Mouse (Mus musculus): ENCODE data around the gene Adcy9. TPM values are rescaled to one million over a fixed set of nuclear protein-coding genes. Genes with fewer than 3 reads are reported as not detected.

Gene Adcy9
- polyA plus RNA-seq, 1 experiment from 2014 or later: 2.8 TPM

DNA sequence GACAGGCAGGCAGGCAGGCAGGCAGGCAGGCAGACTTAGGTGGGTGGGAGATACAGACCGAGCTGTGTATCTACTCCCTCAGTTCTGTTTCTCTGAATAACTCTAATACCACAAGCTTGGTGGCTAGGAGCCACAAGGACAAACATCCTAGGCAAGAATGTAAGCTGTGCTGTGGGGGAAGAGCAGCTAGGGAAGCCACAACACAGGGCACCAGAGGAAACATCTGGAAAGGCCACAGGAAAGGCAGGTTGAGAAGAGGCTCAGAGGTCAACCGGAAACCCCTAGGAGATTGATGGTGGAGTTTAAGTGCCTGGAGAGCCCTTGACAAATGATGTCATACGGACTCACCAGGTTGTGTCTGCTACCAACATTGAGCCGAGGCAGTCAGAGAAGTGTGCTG is 16.4 kb upstream of the Adcy9 start:
- no peak overlapping the region for H3K9ac ChIP-seq
- no peak for ATAC-seq (ENCODE audit: low FRiP score)
- H3K9me3 ChIP-seq (replicated peaks): no peaks in the 10 kb centered on the region
- H3K36me3 ChIP-seq: no peaks in the 10 kb centered on the region
- H3K27ac ChIP-seq: no peak overlapping the region
- no peaks in the 10 kb centered on the region for H3K27me3 ChIP-seq
- H3K4me1 ChIP-seq: no peaks in the 10 kb centered on the region; the same call in 1 of the 2 replicates
- 74% methylated on average over 4 of the region's 4 CpGs for WGBS
- H3K4me3 ChIP-seq: no peak overlapping the region
- H3K4me2 ChIP-seq (replicated peaks): no peak overlapping the region

DNA sequence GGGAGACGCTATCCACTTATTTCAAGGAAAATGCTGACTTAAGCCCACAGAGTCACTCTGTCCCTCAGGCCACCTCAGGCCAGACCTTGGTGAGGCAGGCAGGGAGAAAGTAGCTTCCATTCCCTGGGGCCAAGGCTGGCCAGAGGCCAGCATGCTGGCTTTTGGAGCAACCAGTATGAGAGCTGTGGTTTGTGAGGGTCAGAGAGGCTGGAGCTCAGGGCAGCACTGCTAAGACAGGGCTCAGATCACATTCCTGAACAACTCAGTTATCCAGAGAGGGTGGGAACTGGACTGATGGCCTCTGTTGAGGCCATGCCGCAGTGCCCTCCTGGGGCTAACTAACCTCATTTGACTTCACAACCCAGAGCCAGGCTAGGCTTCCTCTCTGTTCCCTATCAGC is 15.1 kb upstream of the Adcy9 start:
- no peak for ATAC-seq (ENCODE audit: low FRiP score)
- Histone ChIP-seq H3K36me3 (no peaks in the 10 kb centered on the region), H3K4me1 (no peaks in the 10 kb centered on the region; the same call in 1 of the 2 replicates), H3K27ac (no peak overlapping the region), H3K4me2 (replicated peaks) (no peak overlapping the region), H3K9me3 (replicated peaks) (no peaks in the 10 kb centered on the region), H3K27me3 (no peaks in the 10 kb centered on the region), H3K4me3 (no peak overlapping the region), H3K9ac (no peak overlapping the region)
- 83% methylated on average over 2 of the region's 2 CpGs for WGBS

DNA sequence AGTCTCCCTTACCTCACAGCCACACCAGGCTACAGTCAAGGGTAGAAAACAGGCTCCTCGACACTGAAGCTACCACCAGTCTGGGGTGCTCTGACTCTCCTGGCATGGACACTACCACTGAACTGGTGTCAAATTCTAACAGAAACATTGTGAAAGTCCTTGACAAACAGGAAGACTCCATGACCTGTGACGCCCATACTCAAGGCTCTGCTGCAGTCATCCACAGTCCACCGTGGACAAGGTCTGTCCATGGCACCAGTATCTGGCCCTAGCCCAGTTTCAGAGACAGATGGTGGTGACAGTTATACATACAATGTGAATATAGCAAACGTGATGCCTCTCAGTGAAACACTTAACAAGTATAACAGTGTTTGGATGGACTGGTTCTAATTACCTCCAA is 11.5 kb upstream of the Adcy9 start:
- no peaks in the 10 kb centered on the region for H3K9me3 ChIP-seq (replicated peaks)
- H3K4me3 ChIP-seq: no peak overlapping the region
- H3K4me1 ChIP-seq: no peaks in the 10 kb centered on the region; the same call in 1 of the 2 replicates
- H3K36me3 ChIP-seq: no peaks in the 10 kb centered on the region
- no peak for ATAC-seq (ENCODE audit: low FRiP score)
- H3K9ac ChIP-seq: no peak overlapping the region
- no peak overlapping the region for H3K4me2 ChIP-seq (replicated peaks)
- H3K27ac ChIP-seq: no peak overlapping the region
- no peaks in the 10 kb centered on the region for H3K27me3 ChIP-seq
- 72% methylated on average over 4 of the region's 4 CpGs for WGBS

DNA sequence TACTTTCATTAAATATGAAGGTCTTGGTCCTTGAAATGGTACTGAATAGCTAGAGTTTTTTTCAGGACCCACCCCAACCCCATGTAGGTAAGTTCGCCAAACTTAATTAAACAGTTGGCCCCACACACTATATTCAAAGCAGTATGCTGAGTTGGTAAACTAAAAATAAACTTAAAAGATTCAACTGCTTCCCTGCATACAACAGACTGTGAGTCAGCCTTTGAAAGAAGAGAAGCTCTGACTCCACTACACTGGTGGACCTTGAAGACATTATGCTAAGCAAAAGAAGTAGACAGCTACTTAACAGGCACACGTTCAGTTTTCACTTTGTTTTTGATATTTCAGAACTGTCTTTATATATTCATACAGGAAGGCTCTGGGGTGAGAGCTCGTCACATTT is 10.7 kb upstream of the Adcy9 start:
- H3K36me3 ChIP-seq: no peaks in the 10 kb centered on the region
- no peak for ATAC-seq (ENCODE audit: low FRiP score)
- no peaks in the 10 kb centered on the region for H3K9me3 ChIP-seq (replicated peaks)
- H3K4me1 ChIP-seq: no peaks in the 10 kb centered on the region; the same call in 1 of the 2 replicates
- 88% methylated on average over 3 of the region's 3 CpGs for WGBS
- no peak overlapping the region for H3K27ac ChIP-seq
- no peak overlapping the region for H3K4me2 ChIP-seq (replicated peaks)
- no peak overlapping the region for H3K9ac ChIP-seq
- H3K27me3 ChIP-seq: no peaks in the 10 kb centered on the region
- H3K4me3 ChIP-seq: no peak overlapping the region

DNA sequence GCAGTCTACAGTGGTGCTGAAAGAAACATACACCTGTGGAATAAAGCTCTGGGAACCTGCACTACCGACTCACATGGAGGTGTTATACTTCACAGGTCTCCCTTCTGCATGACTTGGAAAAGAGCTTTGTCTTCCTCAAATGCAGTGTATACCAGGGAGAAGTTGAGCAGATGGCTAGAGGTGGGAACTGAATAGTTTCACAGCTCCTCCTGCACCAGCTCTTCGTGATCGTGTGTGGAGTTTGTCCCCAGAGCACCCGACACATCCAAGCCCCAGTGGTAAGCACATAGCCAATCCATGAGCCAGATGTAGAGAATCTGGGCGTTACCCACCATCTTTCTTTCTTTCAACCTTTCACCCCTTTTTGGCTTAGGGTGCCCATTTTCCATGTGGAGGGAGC is 9.9 kb upstream of the Adcy9 start:
- 80% methylated on average over 5 of the region's 5 CpGs for WGBS
- Histone ChIP-seq H3K9me3 (replicated peaks) (no peaks in the 10 kb centered on the region), H3K4me2 (replicated peaks) (no peak overlapping the region), H3K9ac (no peak overlapping the region), H3K36me3 (no peaks in the 10 kb centered on the region), H3K27ac (no peak overlapping the region), H3K27me3 (no peaks in the 10 kb centered on the region), H3K4me1 (no peaks in the 10 kb centered on the region; the same call in 1 of the 2 replicates), H3K4me3 (no peak overlapping the region)
- no peak for ATAC-seq (ENCODE audit: low FRiP score)

DNA sequence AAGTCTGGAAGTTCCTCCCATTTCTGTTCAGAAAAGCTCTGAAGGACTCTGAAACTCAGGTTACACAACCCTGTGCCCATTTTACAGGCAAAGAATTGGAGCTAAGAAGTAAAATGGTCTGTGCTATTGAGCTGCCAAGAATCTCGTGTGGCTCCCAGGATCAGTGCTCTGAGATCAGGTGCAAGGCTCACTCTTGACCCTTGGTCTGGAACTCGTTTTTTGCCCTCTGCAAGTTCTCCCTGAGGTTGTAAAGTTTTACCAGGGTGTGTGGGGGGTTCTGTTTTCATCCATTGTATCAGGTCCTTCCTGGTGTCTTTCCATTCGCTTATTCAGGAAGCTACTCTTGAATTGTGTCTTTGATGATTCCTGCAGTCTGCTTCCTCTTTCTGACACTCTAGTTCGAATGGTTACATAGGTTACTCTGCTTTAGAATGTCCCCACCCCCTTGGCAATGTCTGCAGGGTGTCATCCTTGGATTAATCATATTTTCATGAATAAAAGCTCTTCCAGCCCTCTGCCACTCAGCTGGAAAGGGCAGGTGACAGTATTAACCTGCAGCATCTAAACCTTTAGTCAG is 5.4 kb upstream of the Adcy9 start:
- Histone ChIP-seq H3K36me3 (no peaks in the 10 kb centered on the region), H3K4me3 (no peak overlapping the region), H3K4me1 (peaks cover 2% of the 10 kb centered on the region; the same call in 1 of the 2 replicates), H3K27ac (no peak overlapping the region), H3K9ac (no peak overlapping the region), H3K4me2 (replicated peaks) (no peak overlapping the region), H3K27me3 (no peaks in the 10 kb centered on the region; the same call in 1 of the 2 replicates), H3K9me3 (replicated peaks) (no peaks in the 10 kb centered on the region)
- WGBS: 52% methylated on average over 4 of the region's 4 CpGs
- no peak for ATAC-seq (ENCODE audit: low FRiP score)

DNA sequence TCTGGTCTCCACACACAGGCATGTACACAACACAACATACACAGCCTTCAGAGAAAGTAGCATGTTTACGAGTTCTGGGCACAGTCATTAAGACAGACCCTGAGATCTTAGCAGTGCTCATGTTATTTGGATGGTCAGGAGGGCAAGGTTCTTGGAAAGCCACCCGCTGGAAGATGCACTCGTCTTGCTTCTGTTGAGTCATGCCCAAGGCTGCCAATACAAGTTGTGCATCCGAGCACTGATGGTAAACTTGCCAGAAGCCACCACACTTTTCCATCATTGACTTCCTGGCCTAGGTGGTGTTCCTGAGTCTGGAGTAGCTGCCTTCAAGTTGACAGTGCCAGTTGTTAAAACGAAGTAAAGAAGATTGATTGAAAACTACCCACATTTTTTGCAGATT is 3.3 kb upstream of the Adcy9 start:
- Histone ChIP-seq H3K36me3 (no peaks in the 10 kb centered on the region), H3K27ac (no peak overlapping the region), H3K9ac (no peak overlapping the region), H3K27me3 (peaks cover 3% of the 10 kb centered on the region), H3K4me1 (peaks cover 11% of the 10 kb centered on the region), H3K4me3 (no peak overlapping the region), H3K4me2 (replicated peaks) (no peak overlapping the region), H3K9me3 (replicated peaks) (no peaks in the 10 kb centered on the region)
- 76% methylated on average over 5 of the region's 5 CpGs for WGBS
- ATAC-seq (ENCODE audit: low FRiP score): no peak

DNA sequence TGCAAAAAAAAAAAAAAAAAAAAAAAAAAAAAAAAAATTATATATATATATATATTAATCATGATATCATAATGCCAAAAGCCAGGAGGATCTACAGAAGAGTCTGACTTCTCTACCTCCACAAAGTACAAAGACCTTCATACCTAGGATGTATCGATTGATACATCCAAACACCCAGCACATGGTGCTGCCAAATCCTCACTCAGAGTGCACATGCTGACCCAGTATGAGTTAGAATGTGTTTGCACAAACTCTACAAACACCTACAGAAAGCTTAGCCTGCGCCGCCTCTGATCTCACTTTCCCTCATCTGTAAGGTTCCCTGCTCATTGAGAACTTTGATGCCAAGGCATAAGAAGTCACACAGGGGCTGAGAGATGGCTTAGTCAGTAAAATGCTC is 2.7 kb upstream of the Adcy9 start:
- H3K4me2 ChIP-seq (replicated peaks): no peak overlapping the region
- no peak for ATAC-seq (ENCODE audit: low FRiP score)
- H3K4me3 ChIP-seq: no peak overlapping the region
- H3K9ac ChIP-seq: no peak overlapping the region
- H3K27me3 ChIP-seq: peaks cover 10% of the 10 kb centered on the region
- no peaks in the 10 kb centered on the region for H3K36me3 ChIP-seq
- no peak overlapping the region for H3K27ac ChIP-seq
- peaks cover 16% of the 10 kb centered on the region for H3K4me1 ChIP-seq
- 96% methylated on average over 3 of the region's 3 CpGs for WGBS
- no peaks in the 10 kb centered on the region for H3K9me3 ChIP-seq (replicated peaks)

DNA sequence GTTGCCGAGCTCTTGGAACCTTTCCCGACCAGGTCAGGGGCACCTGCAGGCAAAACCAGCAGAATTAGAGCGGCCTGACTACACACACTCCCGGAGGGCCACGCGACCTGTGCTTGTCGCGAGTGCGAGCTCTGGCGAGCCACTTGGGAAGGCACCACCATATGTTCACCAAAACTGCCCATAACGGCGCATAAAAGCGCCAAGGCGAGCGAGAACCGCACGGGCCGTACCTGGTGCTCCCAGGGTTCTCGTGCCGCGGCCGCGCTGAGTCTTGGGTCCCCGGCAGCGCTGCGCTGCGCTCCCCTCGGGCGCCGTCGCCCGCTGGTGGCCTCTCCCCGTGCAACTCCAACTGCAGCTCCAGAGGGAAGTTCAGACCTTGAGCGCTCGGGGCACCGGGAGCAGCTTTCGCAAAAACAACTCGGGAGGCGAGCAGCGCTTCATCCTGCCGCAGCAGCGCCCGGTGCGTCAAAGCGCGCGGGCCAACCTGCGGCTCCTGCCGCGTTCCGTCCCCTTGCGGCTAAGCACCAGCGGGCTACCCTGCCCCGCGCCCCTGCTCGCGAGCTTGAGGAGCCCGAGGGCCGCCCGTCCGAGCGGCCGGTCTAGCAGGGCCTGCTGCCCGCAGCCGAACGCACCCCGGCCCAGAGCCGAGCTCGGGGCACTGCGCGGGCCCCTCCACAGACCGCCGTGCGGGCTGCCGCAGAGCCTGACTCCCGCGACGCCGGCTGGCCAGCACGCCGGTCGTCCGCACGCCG is 576 bp downstream of the Adcy9 start:
- Histone ChIP-seq H3K4me2 (replicated peaks) (peak overlapping the region; percentile 90), H3K4me3 (peak overlapping the region; percentile 85), H3K27me3 (peaks cover 19% of the 10 kb centered on the region), H3K36me3 (no peaks in the 10 kb centered on the region), H3K27ac (peak overlapping the region; percentile 83), H3K9me3 (replicated peaks) (no peaks in the 10 kb centered on the region), H3K4me1 (peaks cover 32% of the 10 kb centered on the region), H3K9ac (peak overlapping the region; percentile 86)
- ATAC-seq (ENCODE audit: low FRiP score): peak; percentile 82
- WGBS: under 1% methylated on average over 85 of the region's 85 CpGs

DNA sequence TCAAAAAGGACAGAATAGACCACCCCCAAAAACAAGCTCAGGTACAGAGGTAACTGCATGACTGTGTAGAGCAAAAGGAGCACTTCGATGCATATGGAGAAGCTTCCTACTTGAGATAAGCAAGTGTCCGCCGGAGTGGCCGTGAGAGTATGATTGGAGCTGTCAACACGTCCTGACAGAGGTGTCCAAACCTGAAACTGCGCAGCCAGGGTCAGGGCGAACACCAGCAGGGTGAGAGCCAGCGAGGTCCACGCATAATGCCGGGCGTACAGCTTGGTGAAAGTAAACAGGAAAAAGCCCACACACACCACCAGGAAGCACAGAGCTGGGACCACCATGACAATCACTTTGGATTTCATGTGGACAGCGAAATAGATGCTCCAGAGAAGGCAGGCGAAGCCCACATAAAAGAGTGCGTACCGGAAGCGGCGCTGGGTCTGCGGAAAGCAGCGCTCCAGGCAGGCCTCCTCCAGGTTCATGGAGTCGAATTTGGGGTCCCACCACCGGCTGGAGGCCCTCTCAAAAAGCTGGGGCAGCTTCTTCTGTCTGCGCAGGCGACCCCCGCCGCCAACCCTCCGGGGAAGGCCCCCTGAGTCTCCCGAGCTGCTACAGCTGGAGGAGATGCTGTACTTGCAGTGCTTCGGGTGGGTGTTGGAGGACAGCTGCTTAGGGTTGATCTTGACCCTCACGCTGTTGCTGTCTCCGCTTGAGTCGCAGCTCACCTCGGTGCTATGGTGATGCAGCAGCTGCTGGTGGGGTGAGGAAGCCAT is 1.3 kb downstream of the Adcy9 start:
- WGBS: 13% methylated on average over 32 of the region's 32 CpGs
- peak overlapping the region; percentile 90 for H3K4me2 ChIP-seq (replicated peaks)
- no peak; the same call in 1 of the 2 replicates for ATAC-seq (ENCODE audit: low FRiP score)
- H3K9ac ChIP-seq: peak overlapping the region; percentile 86
- peak overlapping the region; percentile 85 for H3K4me3 ChIP-seq
- peaks cover 19% of the 10 kb centered on the region for H3K27me3 ChIP-seq
- H3K9me3 ChIP-seq (replicated peaks): no peaks in the 10 kb centered on the region
- peaks cover 35% of the 10 kb centered on the region for H3K4me1 ChIP-seq
- no peaks in the 10 kb centered on the region for H3K36me3 ChIP-seq
- H3K27ac ChIP-seq: no peak overlapping the region

DNA sequence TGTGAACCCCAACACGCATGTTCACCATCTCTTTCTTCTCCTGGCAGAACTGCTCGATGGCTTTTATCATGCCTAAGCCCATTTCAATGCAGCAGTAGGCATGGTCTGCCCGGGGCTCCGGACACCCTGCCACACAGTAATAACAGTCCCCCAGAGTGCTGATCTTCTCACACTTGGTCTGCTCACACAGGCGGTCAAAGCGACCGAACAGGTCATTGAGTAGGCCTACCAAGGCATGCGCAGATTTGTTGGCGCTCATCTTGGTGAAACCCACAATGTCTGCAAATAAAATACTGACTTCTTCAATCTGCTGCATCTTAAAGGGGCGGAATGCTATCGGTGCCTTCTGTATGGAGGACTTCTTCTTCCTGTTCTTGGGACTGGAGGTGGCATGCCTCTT is 2.2 kb downstream of the Adcy9 start:
- Histone ChIP-seq H3K4me2 (replicated peaks) (peak overlapping the region; percentile 90), H3K9ac (no peak overlapping the region), H3K27ac (no peak overlapping the region), H3K4me1 (peaks cover 36% of the 10 kb centered on the region), H3K27me3 (peaks cover 19% of the 10 kb centered on the region), H3K9me3 (replicated peaks) (no peaks in the 10 kb centered on the region), H3K36me3 (no peaks in the 10 kb centered on the region), H3K4me3 (no peak overlapping the region)
- 95% methylated on average over 11 of the region's 11 CpGs for WGBS
- no peak for ATAC-seq (ENCODE audit: low FRiP score)

DNA sequence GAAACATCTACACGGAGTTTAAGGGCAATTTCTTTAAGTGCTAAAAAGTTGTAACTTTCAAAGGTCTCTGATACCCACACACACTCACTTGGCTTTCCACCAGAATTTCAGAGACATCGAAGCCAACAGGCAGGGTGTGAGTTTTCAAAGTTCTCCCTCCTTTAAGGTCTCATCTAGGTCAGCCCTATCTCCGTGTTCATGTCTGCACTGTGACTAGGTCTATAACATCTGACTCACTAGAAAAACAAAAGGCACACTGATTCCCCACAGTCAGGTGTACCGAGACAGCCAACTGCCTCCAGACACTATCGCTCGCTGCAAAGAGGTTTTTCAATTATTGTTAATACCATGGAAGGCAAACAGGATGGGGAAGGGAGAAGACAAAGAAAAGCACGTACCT is 2.8 kb downstream of the Adcy9 start:
- Histone ChIP-seq H3K9ac (no peak overlapping the region), H3K4me3 (no peak overlapping the region), H3K4me1 (peaks cover 36% of the 10 kb centered on the region), H3K36me3 (no peaks in the 10 kb centered on the region), H3K9me3 (replicated peaks) (no peaks in the 10 kb centered on the region), H3K27me3 (peaks cover 19% of the 10 kb centered on the region), H3K27ac (no peak overlapping the region), H3K4me2 (replicated peaks) (peak overlapping the region; percentile 90)
- no peak for ATAC-seq (ENCODE audit: low FRiP score)
- 75% methylated on average over 7 of the region's 7 CpGs for WGBS
